10 mouse cellular contexts compared by ENCODE assay signal in the genomic region with DNA sequence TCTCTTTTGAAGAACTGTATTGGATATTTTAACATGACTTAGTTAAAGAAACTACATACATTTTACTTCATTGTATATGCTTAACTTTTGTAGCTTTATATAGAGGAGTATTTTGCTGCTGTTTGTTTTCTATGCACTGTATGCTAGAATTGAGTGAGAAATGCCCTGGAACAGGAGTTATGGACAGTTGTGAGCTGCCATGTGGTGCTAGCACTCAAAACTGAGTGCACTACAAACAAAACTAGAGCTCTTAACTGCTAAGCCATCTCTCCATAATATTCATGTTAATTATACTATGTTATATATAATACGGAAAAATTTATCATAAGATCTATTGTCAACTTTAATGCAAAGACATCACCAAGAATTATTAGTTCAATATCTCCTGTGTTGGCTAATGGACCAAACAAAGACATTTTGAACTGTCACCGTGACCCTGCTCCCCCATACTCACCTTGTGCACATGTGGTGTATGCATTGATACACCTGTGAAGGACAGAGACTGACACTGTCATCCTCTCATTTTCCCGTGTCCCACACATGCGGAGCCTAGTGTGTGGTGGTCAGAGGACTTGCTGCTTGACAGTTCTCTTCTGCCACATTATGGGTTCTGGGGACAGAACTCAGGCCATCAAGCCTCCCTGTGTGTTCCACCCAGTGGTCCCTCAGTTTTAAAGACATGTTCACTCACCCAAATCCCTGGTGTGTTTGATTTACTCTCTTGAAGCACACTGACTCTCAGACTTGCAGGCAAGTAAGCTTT.
DNase-seq lines count a peak whose midpoint lies in the region; ATAC-seq lines count a peak whose summit lies in the region.
"Had no signal": no experiment of that assay in that cellular context is flagged by ENCODE, and none has a peak within 500 bp of the region (broad histone marks: within the 10 kb centered on the region; RNA-seq: fewer than 3 reads in every experiment).

No protein-coding gene starts in this region.

- no peak for DNase-seq in heart, adult 9 months (ENCODE audit: low spot score in 2 of 2)
- peak; percentile 1 for DNase-seq in Muller cell, postnatal 12 days (ENCODE audit: inconsistent ontology term)
- DNase-seq in left cerebral cortex, adult 18-20 months (ENCODE audit: low spot score in 2 of 2), result no peak
- DNase-seq in frontal cortex, postnatal 14 days (ENCODE audit: low spot score in 2 of 2), result no peak
- DNase-seq: adrenal gland, postnatal 36 days; left cerebral cortex, postnatal 4 days had no signal

- H3K4me3 ChIP-seq in heart, embryonic 15.5 days, result no peak overlapping the region
- H3K4me3 ChIP-seq in midbrain, embryonic 13.5 days (replicated peaks), result no peak overlapping the region
- H3K4me3 ChIP-seq: neural tube, embryonic 13.5 days had no signal

- H3K4me2 ChIP-seq in heart, embryonic 15.5 days, result no peak overlapping the region
- no peak overlapping the region for H3K4me2 ChIP-seq in midbrain, embryonic 13.5 days (replicated peaks)
- H3K4me2 ChIP-seq: neural tube, embryonic 13.5 days had no signal

- no peak overlapping the region for H3K9ac ChIP-seq in heart, embryonic 15.5 days
- no peak overlapping the region for H3K9ac ChIP-seq in midbrain, embryonic 13.5 days (replicated peaks)
- H3K9ac ChIP-seq: neural tube, embryonic 13.5 days had no signal

- 86% methylated on average over 4 of the region's 4 CpGs for WGBS in heart, embryonic 15.5 days
- WGBS in midbrain, embryonic 13.5 days, result 94% methylated on average over 4 of the region's 4 CpGs

- H3K36me3 ChIP-seq in heart, embryonic 15.5 days, result no peaks in the 10 kb centered on the region
- no peaks in the 10 kb centered on the region for H3K36me3 ChIP-seq in midbrain, embryonic 13.5 days
- H3K36me3 ChIP-seq: neural tube, embryonic 13.5 days had no signal

- H3K27me3 ChIP-seq in heart, embryonic 15.5 days, result 0 out of 2 replicates have a peak, but pooled peaks cover 4% of the 10 kb centered on the region
- H3K27me3 ChIP-seq in midbrain, embryonic 13.5 days, result no peaks in the 10 kb centered on the region
- H3K27me3 ChIP-seq: neural tube, embryonic 13.5 days had no signal

- H3K27ac ChIP-seq in heart, embryonic 15.5 days, result no peak overlapping the region
- no peak overlapping the region for H3K27ac ChIP-seq in midbrain, embryonic 13.5 days
- H3K27ac ChIP-seq: neural tube, embryonic 13.5 days had no signal

- no peaks in the 10 kb centered on the region for H3K9me3 ChIP-seq in heart, embryonic 15.5 days (replicated peaks)
- H3K9me3 ChIP-seq in midbrain, embryonic 13.5 days, result no peaks in the 10 kb centered on the region
- H3K9me3 ChIP-seq: neural tube, embryonic 13.5 days had no signal

- no peaks in the 10 kb centered on the region for H3K4me1 ChIP-seq in heart, embryonic 15.5 days (replicated peaks)
- H3K4me1 ChIP-seq in midbrain, embryonic 13.5 days (replicated peaks), result no peaks in the 10 kb centered on the region
- H3K4me1 ChIP-seq: neural tube, embryonic 13.5 days had no signal

- ATAC-seq in heart, embryonic 15.5 days (replicated peaks; ENCODE audit: insufficient number of reproducible peaks, insufficient read depth, low FRiP score, low read depth), result peak; percentile 23; the same call in 1 of the 2 replicates
- peak; percentile 57; the same call in 1 of the 2 replicates for ATAC-seq in erythroblast, adult 5-6 weeks (replicated peaks; ENCODE audit: low FRiP score, poor library complexity, severe bottlenecking)
- ATAC-seq in midbrain, embryonic 13.5 days, result peak; percentile 65; the same call in 1 of the 2 replicates
